Mouse (Mus musculus) kidney, adult 2 months (tissue): ENCODE data around the gene Mlph. TPM values are rescaled to one million over a fixed set of nuclear protein-coding genes. Genes with fewer than 3 reads are reported as not detected.

ENCODE experiments used
- DNase-seq: peaks from one replicate; pipeline ENCODE4 v3.0.0; 2021
- H3K27ac ChIP-seq: fragments of 200-500 bp; 2 replicates; pipeline ENCODE4 v1.5.1; 2012; ENCODE audit warnings: low read depth, low read length, control low read depth, inconsistent platforms; ENCODE audit not compliant: insufficient read depth
- H3K27me3 ChIP-seq: fragments of 200-500 bp; replicated peaks from 2 replicates; pipeline ENCODE4 v1.6.1; 2012; ENCODE audit warnings: mild to moderate bottlenecking, moderate library complexity, low read length, inconsistent platforms; ENCODE audit not compliant: control insufficient read depth, insufficient read depth
- H3K36me3 ChIP-seq: fragments of 200-500 bp; 2 replicates; pipeline ENCODE4 v1.6.1; 2012; ENCODE audit warnings: mild to moderate bottlenecking, moderate library complexity, low read length, inconsistent platforms; ENCODE audit not compliant: control insufficient read depth, insufficient read depth
- H3K4me1 ChIP-seq: fragments of 200-500 bp; 2 replicates; pipeline ENCODE4 v1.6.1; 2011; ENCODE audit warnings: low read length; ENCODE audit not compliant: control insufficient read depth, insufficient read depth
- H3K4me3 ChIP-seq: fragments of 200-500 bp; 2 replicates; pipeline ENCODE4 v1.5.1; 2011; ENCODE audit warnings: mild to moderate bottlenecking, low read depth, low read length, control low read depth; ENCODE audit not compliant: insufficient read depth
- CTCF ChIP-seq: fragments of 200-500 bp; conservative IDR thresholded peaks from 2 replicates; pipeline ENCODE4 v1.5.1; 2011; ENCODE audit warnings: low read depth, mild to moderate bottlenecking, control low read depth, low read length, moderate library complexity, mixed read lengths; ENCODE audit not compliant: insufficient read depth, insufficient read length
- POLR2A ChIP-seq: fragments of 200-500 bp; IDR thresholded peaks from one replicate; pipeline ENCODE4 v1.6.1; 2011; ENCODE audit warnings: low read depth, low read length, control low read depth
- WGBS: fragments of 180-500 bp; shearing (Covaris S2); methylation state at CpG from one replicate; pipeline ENCODE4 v1.1.7; 2018; 5-methylcytosine and 5-hydroxymethylcytosine counted together
- polyA plus RNA-seq: library from polyadenylated mRNA; depleted of rRNA; stranded (reverse); fragments of >200 nt; gene quantifications from 2 replicates; pipeline ENCODE4 v1.2.3, GENCODE M21; 2012

The Mlph gene
- polyA plus RNA-seq, 1 experiment: 5.7 TPM

DNA sequence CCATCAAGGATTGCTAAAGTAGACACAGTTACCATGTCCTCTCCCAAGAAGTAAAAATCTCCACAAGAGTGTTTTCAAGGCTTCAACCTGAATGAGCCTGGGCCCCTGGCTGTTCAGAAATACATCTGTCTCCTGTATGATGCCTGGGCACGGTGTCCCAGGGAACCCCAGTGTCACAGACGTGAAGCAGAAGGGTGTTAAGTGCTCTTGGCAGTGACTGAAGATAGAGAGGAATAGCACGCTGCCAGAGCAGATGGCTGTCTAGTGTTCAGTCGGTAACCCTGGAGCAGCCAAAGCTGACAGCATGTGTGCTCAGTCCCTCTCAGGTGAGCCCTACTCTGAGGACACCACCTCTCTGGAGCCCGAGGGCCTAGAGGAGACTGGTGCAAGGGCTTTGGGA, 18.1 kb downstream of the Mlph start:
- H3K27ac ChIP-seq: no peak overlapping the region
- no peak overlapping the region for H3K4me3 ChIP-seq
- no peak for DNase-seq
- 87% methylated on average over 5 of the region's 5 CpGs for WGBS
- H3K27me3 ChIP-seq: no peaks in the 10 kb centered on the region
- TF ChIP-seq CTCF (no peak), POLR2A (no peak)
- H3K4me1 ChIP-seq: no peaks in the 10 kb centered on the region
- no peaks in the 10 kb centered on the region for H3K36me3 ChIP-seq

DNA sequence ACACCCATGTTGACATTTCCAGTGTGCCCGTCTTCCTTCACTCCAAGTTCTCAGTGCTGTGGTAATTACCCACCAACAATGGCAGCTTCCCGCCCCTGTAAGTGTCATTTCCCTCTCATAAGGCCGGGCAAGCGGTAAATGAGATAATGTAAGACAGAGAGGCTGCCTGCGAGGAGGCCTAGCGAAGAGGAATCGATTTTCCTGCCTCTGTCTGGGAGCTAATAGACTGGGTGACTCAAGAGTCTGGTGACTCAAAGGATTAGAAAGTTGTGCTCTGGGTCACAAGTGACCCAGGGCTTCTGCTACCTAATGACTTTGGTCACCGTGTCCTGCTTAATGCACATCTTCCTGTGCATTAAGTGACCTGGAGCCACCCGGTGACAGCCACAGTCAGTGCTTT, 22.1 kb downstream of the Mlph start:
- no peak overlapping the region for H3K4me3 ChIP-seq
- 80% methylated on average over 9 of the region's 9 CpGs for WGBS
- TF ChIP-seq POLR2A: no peak
- TF ChIP-seq CTCF: no peak
- H3K4me1 ChIP-seq: no peaks in the 10 kb centered on the region
- DNase-seq: no peak
- no peaks in the 10 kb centered on the region for H3K36me3 ChIP-seq
- no peak overlapping the region for H3K27ac ChIP-seq
- H3K27me3 ChIP-seq: no peaks in the 10 kb centered on the region

DNA sequence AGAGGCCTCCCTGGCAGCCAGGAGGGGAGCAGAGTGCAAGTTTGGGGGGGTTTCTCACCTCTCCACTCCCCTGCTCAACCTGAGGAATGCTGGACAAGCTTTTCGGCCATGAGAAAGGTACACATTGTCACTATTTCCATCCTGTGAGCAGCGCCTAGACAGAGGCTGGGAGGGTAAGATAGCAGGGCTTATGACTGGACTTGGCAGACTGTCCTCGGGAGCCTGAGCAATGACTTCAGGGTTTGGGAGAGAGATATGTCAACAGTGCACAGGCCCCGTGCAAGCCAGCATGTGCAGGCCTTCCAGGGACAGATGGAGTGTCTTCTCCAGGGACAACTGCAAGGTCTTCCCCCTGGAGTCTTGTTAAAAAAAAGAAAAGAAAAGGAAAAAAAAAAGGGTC, 25.1 kb downstream of the Mlph start:
- H3K27me3 ChIP-seq: no peaks in the 10 kb centered on the region
- H3K27ac ChIP-seq: no peak overlapping the region
- no peaks in the 10 kb centered on the region for H3K4me1 ChIP-seq
- DNase-seq: no peak
- H3K36me3 ChIP-seq: no peaks in the 10 kb centered on the region
- no peak overlapping the region for H3K4me3 ChIP-seq
- TF ChIP-seq CTCF: no peak
- TF ChIP-seq POLR2A: no peak
- 84% methylated on average over 4 of the region's 4 CpGs for WGBS

DNA sequence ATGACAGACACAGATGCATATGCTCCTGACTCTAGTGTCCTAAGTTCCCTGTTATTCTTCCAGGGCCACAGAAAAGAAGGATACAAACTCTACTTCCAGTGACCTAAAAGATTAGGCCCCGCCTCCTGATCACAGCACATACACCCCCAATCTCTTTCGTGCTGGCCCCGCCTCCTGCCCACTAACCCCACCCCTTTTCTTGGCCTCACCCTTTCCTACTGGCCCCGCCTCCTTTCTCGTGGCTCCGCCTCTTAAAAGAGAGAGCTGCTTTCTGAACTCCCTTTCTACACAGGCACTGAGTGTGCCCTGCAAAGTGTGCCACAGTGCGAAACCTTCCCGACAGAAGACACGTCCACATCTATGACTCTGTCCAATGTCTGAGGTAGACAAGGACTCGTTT, 30.3 kb downstream of the Mlph start:
- Histone ChIP-seq H3K27me3 (no peaks in the 10 kb centered on the region), H3K4me3 (no peak overlapping the region), H3K27ac (no peak overlapping the region), H3K4me1 (no peaks in the 10 kb centered on the region), H3K36me3 (no peaks in the 10 kb centered on the region)
- DNase-seq: no peak
- WGBS: 76% methylated on average over 10 of the region's 10 CpGs
- TF ChIP-seq CTCF (no peak), POLR2A (no peak)

DNA sequence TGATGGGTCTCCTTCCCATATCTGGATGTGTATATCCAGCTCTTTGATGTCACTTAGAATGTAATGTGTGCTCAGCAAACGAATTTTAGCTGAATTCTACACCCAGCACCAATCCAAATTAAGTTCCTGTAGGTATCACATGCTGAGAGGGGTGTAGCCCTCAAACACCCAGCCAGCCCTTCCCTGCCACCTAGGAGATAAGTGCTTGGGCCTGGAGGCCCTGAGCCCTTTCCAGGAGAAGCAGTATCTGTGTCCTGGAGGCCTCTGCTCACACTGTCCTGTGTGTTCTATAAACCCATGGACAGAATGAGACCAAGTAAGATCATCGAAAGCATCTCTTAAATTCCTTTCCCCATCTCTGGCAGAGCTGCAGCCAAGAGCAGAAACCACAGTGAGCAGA, 32.4 kb downstream of the Mlph start:
- no peaks in the 10 kb centered on the region for H3K4me1 ChIP-seq
- H3K36me3 ChIP-seq: no peaks in the 10 kb centered on the region
- WGBS: 61% methylated on average over 2 of the region's 2 CpGs
- H3K27ac ChIP-seq: no peak overlapping the region
- TF ChIP-seq CTCF (no peak), POLR2A (no peak)
- DNase-seq: no peak
- H3K27me3 ChIP-seq: no peaks in the 10 kb centered on the region
- no peak overlapping the region for H3K4me3 ChIP-seq

DNA sequence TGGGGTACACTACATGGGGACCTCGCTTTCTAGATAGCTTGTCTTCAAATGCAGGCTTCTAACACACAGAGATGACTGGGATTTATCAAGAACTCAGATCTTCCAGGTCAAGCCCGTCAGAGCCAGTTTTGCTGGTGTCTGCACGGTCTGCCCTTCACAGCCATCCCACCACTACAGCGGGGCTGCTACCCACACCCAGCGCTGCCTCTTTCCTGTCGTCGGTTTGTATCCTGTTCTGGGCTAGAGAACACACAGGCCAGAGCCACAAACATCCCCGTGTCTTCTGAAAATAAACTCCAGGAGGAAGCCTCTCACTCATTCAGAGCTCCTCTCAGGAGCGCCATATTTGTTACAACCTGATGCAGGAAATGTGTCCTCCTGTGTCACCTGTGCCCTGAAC, 34.4 kb downstream of the Mlph start:
- no peaks in the 10 kb centered on the region for H3K36me3 ChIP-seq
- H3K27ac ChIP-seq: no peak overlapping the region
- no peaks in the 10 kb centered on the region for H3K4me1 ChIP-seq
- H3K4me3 ChIP-seq: no peak overlapping the region
- H3K27me3 ChIP-seq: no peaks in the 10 kb centered on the region
- WGBS: 64% methylated on average over 9 of the region's 9 CpGs
- DNase-seq: no peak
- TF ChIP-seq CTCF (no peak), POLR2A (no peak)

DNA sequence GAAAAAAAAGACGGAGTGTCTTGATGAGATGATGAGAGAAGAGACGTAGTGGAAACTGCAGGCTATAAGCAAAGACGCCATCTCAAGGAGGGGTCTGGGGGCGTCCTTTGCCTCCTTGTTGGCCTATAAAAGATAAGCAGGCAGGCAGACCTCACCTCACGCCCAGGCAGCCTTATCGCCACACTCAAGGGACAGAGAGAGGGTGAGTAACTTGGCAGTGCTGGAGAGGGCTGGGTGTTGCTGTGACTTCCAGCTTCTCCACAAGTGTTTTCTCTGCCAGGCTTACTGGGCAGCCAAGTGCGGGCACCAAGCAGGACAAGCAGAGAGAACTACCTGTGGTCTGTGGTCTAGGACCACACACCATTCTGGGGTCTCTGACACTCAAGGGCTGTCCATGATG, 36.8 kb downstream of the Mlph start:
- Histone ChIP-seq H3K4me1 (no peaks in the 10 kb centered on the region), H3K27me3 (no peaks in the 10 kb centered on the region), H3K36me3 (no peaks in the 10 kb centered on the region), H3K4me3 (no peak overlapping the region), H3K27ac (no peak overlapping the region)
- no peak for TF ChIP-seq CTCF
- TF ChIP-seq POLR2A: no peak
- DNase-seq: no peak
- WGBS: 87% methylated on average over 7 of the region's 7 CpGs

DNA sequence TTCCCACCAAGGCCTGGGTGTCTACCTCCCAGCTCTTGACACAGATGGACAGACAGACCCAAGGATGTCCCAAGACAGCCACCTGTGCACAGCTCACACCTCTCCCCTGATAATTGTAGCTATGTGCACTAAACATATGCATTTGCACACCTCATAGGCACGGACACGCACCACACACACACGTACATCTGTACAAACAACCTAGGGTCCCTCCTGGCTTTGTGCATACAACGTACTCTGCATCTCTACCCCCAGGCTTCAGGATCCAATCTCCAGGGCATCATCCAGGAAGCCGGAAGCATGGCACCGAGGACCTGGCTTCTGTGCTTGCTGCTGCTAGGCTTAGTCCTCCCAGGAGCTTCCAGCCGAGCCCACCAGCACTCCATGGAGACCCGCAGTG, 37.9 kb downstream of the Mlph start, which contains the start of gene Prlh:
TSS of gene Prlh (plus strand) at position 301 of the 400 bp plus-strand sequence.
- no peaks in the 10 kb centered on the region for H3K36me3 ChIP-seq
- H3K4me3 ChIP-seq: no peak within 1 kb of the TSS
- no peak for DNase-seq
- no peak within 1 kb of the TSS for H3K27ac ChIP-seq
- 87% methylated on average over 8 of the region's 8 CpGs for WGBS
- TF ChIP-seq CTCF (no peak), POLR2A (no peak)
- H3K27me3 ChIP-seq: no peaks in the 10 kb centered on the region
- no peaks in the 10 kb centered on the region for H3K4me1 ChIP-seq
